Comparison of ENCODE assay signal across 1 mouse cellular context in the genomic region with DNA sequence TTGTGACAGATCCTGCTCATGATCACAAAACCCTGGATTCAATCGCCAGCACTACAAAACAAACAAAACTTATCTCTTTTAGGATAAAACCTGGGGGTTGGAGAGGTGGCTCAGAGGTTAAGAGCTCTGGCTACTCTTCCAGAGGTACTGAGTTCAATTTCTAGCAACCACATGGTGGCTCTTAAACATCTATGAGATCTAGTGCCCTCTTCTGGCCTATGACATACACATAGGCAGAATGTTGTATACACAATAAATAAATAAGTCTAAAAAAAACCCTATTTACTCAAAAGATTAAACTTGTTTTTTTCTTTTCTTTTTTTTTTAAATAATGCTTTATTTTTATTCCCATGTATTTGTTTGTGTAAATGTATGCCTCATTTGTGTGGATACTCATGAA.
A peak's percentile ranks its signal among the peaks of the same experiment; 100 is the strongest.
TF ChIP-seq lines count a peak whose summit lies in the region.

No protein-coding gene starts in this region.

TF ChIP-seq in MEL, 35 proteins besides CTCF, POLR2A, EP300 and RAD21 (continued from another document):
- TF ChIP-seq MYB (IDR thresholded peaks at IDR 0.05; ENCODE audit: low read depth, low read length), result no peak
- no peak for TF ChIP-seq MAZ (IDR thresholded peaks at IDR 0.05; ENCODE audit: low read depth, low read length)
- TF ChIP-seq NRF1 (IDR thresholded peaks at IDR 0.05; ENCODE audit: insufficient read depth, low read depth, low read length, poor library complexity, severe bottlenecking), result no peak
- TF ChIP-seq ETS1 (IDR thresholded peaks at IDR 0.05; ENCODE audit: low read depth, low read length), result no peak
- TF ChIP-seq TCF12 (IDR thresholded peaks at IDR 0.05; ENCODE audit: low read depth, low read length), result no peak
- TF ChIP-seq RCOR1 (IDR thresholded peaks at IDR 0.05; ENCODE audit: low read depth, low read length), result no peak
- no peak for TF ChIP-seq ZKSCAN1 (IDR thresholded peaks at IDR 0.05; ENCODE audit: low read depth, low read length)
- no peak for TF ChIP-seq POLR2AphosphoS5 (IDR thresholded peaks at IDR 0.05; ENCODE audit: borderline replicate concordance, low read depth, low read length)
- peak; percentile 36; the same call in 1 of the 2 replicates for TF ChIP-seq ZC3H11A (IDR thresholded peaks at IDR 0.05; ENCODE audit: low read depth, low read length)
- peak; percentile 49 for TF ChIP-seq SMC3 (IDR thresholded peaks at IDR 0.05; ENCODE audit: low read depth, low read length)
- no peak for TF ChIP-seq ZNF384 (IDR thresholded peaks at IDR 0.05; ENCODE audit: low read depth, low read length)
- no peak for TF ChIP-seq ZMIZ1 (IDR thresholded peaks at IDR 0.05; ENCODE audit: low read depth, low read length)
